10 mouse cellular contexts compared by ENCODE assay signal in genomic region chr2:31636138-31636741, GRCm38 (mm10). TPM values are rescaled to one million over a fixed set of nuclear protein-coding genes. Genes with fewer than 3 reads are reported as not detected.
DNase-seq lines count a peak whose midpoint lies in the region; ATAC-seq lines count a peak whose summit lies in the region.
"Had no signal": no experiment of that assay in that cellular context is flagged by ENCODE, and none has a peak within 500 bp of the region (broad histone marks: within the 10 kb centered on the region; RNA-seq: fewer than 3 reads in every experiment).

No protein-coding gene starts in this region.

- no peak for ATAC-seq in heart, embryonic 13.5 days (ENCODE audit: extremely low read depth, insufficient number of reproducible peaks, low FRiP score, low TSS enrichment)
- peak; percentile 54 for ATAC-seq in midbrain, embryonic 13.5 days
- no peak for ATAC-seq in inflammation-experienced regulatory T-cells, adult 6 months

- H3K9me3 ChIP-seq in heart, embryonic 13.5 days, result no peaks in the 10 kb centered on the region
- H3K9me3 ChIP-seq in hindbrain, embryonic 10.5 days, result no peaks in the 10 kb centered on the region
- no peaks in the 10 kb centered on the region for H3K9me3 ChIP-seq in midbrain, embryonic 13.5 days

- 2% methylated on average over 48 of the region's 48 CpGs for WGBS in heart, embryonic 13.5 days
- 1% methylated on average over 48 of the region's 48 CpGs for WGBS in hindbrain, embryonic 10.5 days
- 1% methylated on average over 47 of the region's 48 CpGs for WGBS in midbrain, embryonic 13.5 days

- peaks cover 37% of the 10 kb centered on the region for H3K4me1 ChIP-seq in heart, embryonic 13.5 days
- peaks cover 72% of the 10 kb centered on the region for H3K4me1 ChIP-seq in hindbrain, embryonic 10.5 days (replicated peaks)
- H3K4me1 ChIP-seq in midbrain, embryonic 13.5 days (replicated peaks), result peaks cover 66% of the 10 kb centered on the region

- no peak for DNase-seq in heart, adult 9 months (ENCODE audit: low spot score in 2 of 2)
- DNase-seq in ZHBTc4 (ENCODE audit: low read depth, low spot score) (peak; percentile 62), MN1 (ENCODE audit: low spot score) (no peak)
- DNase-seq in hindbrain, embryonic 10.5 days (ENCODE audit: low spot score), result peak; percentile 74
- no peak for DNase-seq in left cerebral cortex, postnatal 25 days (ENCODE audit: low spot score in 2 of 2)
- DNase-seq: thymus, postnatal 25 days had no signal

- H3K9ac ChIP-seq in heart, embryonic 13.5 days, result no peak overlapping the region
- H3K9ac ChIP-seq in midbrain, embryonic 13.5 days (replicated peaks), result peak overlapping the region; percentile 56

- intact Hi-C loops in left cerebral cortex, postnatal 25 days (cut with DNase I), result no loop called here

- H3K4me2 ChIP-seq in heart, embryonic 13.5 days, result peak overlapping the region; percentile 55
- H3K4me2 ChIP-seq in midbrain, embryonic 13.5 days (replicated peaks), result peak overlapping the region; percentile 59

- no peak overlapping the region for H3K27ac ChIP-seq in heart, embryonic 13.5 days (replicated peaks)
- H3K27ac ChIP-seq in hindbrain, embryonic 10.5 days, result peak overlapping the region; percentile 81
- no peak overlapping the region for H3K27ac ChIP-seq in midbrain, embryonic 13.5 days

- H3K27me3 ChIP-seq in heart, embryonic 13.5 days (replicated peaks), result peaks cover 100% of the 10 kb centered on the region
- H3K27me3 ChIP-seq in hindbrain, embryonic 10.5 days (ENCODE audit: insufficient read depth, poor library complexity, severe bottlenecking), result peaks cover 100% of the 10 kb centered on the region
- H3K27me3 ChIP-seq in midbrain, embryonic 13.5 days, result peaks cover 97% of the 10 kb centered on the region

- peak overlapping the region; percentile 35 for H3K4me3 ChIP-seq in heart, embryonic 13.5 days
- peak overlapping the region; percentile 50 for H3K4me3 ChIP-seq in hindbrain, embryonic 10.5 days
- peak overlapping the region; percentile 40 for H3K4me3 ChIP-seq in midbrain, embryonic 13.5 days (replicated peaks)

- no peaks in the 10 kb centered on the region for H3K36me3 ChIP-seq in heart, embryonic 13.5 days
- no peaks in the 10 kb centered on the region for H3K36me3 ChIP-seq in hindbrain, embryonic 10.5 days
- H3K36me3 ChIP-seq in midbrain, embryonic 13.5 days, result no peaks in the 10 kb centered on the region

RNA-seq across cellular contexts. Expression of gene Prdm12, which starts 3.6 kb away (rescaled TPM):
- polyA plus RNA-seq in heart, embryonic 13.5 days (2015; fragmentation: Nextera tagmentation; extraction: Ambion mirVana), result not detected in 2 replicates
- polyA plus RNA-seq in hindbrain, embryonic 10.5 days (2016; fragmentation: Nextera tagmentation; extraction: Ambion mirVana), result 3.8 and 8.1 TPM in 2 replicates
- 4.0 and 8.5 TPM in 2 replicates for polyA plus RNA-seq in midbrain, embryonic 13.5 days (2015; fragmentation: Nextera tagmentation; extraction: Ambion mirVana)
- not detected for polyA plus RNA-seq in inflammation-experienced regulatory T-cells, adult 6 months (2017; shearing (Covaris generic))
- under 1 TPM; 0.14 to 0.46 TPM for total RNA-seq in left cerebral cortex, postnatal 25 days (2021)
- total RNA-seq: heart, adult 18-20 months had no signal

RNA-seq across cellular contexts. Expression of gene Exosc2, which starts 34.3 kb away (rescaled TPM):
- polyA plus RNA-seq in heart, embryonic 13.5 days (2015; fragmentation: Nextera tagmentation; extraction: Ambion mirVana), result 41.3 and 43.9 TPM in 2 replicates
- polyA plus RNA-seq in hindbrain, embryonic 10.5 days (2016; fragmentation: Nextera tagmentation; extraction: Ambion mirVana), result 77.9 and 102 TPM in 2 replicates
- polyA plus RNA-seq in midbrain, embryonic 13.5 days (2015; fragmentation: Nextera tagmentation; extraction: Ambion mirVana), result 45.7 and 49.1 TPM in 2 replicates
- 10 to 100 TPM; 31.9 to 50.4 (median 42.6) TPM for polyA plus RNA-seq in inflammation-experienced regulatory T-cells, adult 6 months (2017; shearing (Covaris generic))
- 10 to 100 TPM; 22.0 to 22.5 TPM for total RNA-seq in left cerebral cortex, postnatal 25 days (2021)

RNA-seq across cellular contexts. Expression of gene Abl1, which starts 51.9 kb away (rescaled TPM):
- polyA plus RNA-seq in heart, embryonic 13.5 days (2015; fragmentation: Nextera tagmentation; extraction: Ambion mirVana), result 25.2 and 27.9 TPM in 2 replicates
- polyA plus RNA-seq in hindbrain, embryonic 10.5 days (2016; fragmentation: Nextera tagmentation; extraction: Ambion mirVana), result 43.9 and 47.5 TPM in 2 replicates
- polyA plus RNA-seq in midbrain, embryonic 13.5 days (2015; fragmentation: Nextera tagmentation; extraction: Ambion mirVana), result 25.3 and 27.0 TPM in 2 replicates
- polyA plus RNA-seq in inflammation-experienced regulatory T-cells, adult 6 months (2017; shearing (Covaris generic)), result 1 to 10 TPM; 5.0 to 9.4 (median 7.2) TPM
- 10 to 100 TPM; 35.5 to 43.7 TPM for total RNA-seq in left cerebral cortex, postnatal 25 days (2021)

Comparison
In these comparisons a context has a peak if more than half of its experiments do, and no peak if none do; other contexts are left out.
1. DNase-seq: peak in ZHBTc4 (single experiment) and hindbrain, embryonic 10.5 days (single experiment); none in heart, adult 9 months (0 of 2), MN1 (single experiment) and left cerebral cortex, postnatal 25 days (0 of 2).
2. Peak in every context shown above with its lines, with median percentiles within 50 percentile points of each other: H3K4me3 ChIP-seq.